Mouse (Mus musculus): Measurements from ENCODE around the gene Myh11.

GRCm38 (mm10) chr16:14183856-14184255 is 107.3 kb downstream of the Myh11 start:
- no peak for TF ChIP-seq EP300 (IDR thresholded peaks at IDR 0.05; ENCODE audit: low read depth in 1 of 2, low read length in 2 of 2)
- no peak for TF ChIP-seq RAD21 (IDR thresholded peaks at IDR 0.05; ENCODE audit: low read depth, low read length)
- TF ChIP-seq POLR2A (IDR thresholded peaks at IDR 0.05; ENCODE audit: control insufficient read depth in 1 of 2, insufficient read depth in 1 of 2, low read depth in 1 of 2, low read length in 2 of 2, poor library complexity in 1 of 2) = no peak
- no peak for TF ChIP-seq CTCF (IDR thresholded peaks at IDR 0.05 in 2 of 3, conservative IDR thresholded peaks at IDR 0.05 in 1 of 3; ENCODE audit: control insufficient read depth in 1 of 3, insufficient read depth in 1 of 3, low read depth in 2 of 3, low read length in 3 of 3, poor library complexity in 1 of 3, severe bottlenecking in 1 of 3)
- TF ChIP-seq UBTF (IDR thresholded peaks at IDR 0.05; ENCODE audit: borderline replicate concordance, insufficient read depth, low read depth, low read length) = no peak
- TF ChIP-seq KAT2A (conservative IDR thresholded peaks at IDR 0.05; ENCODE audit: low read depth, low read length) = no peak
- no peak for TF ChIP-seq JUND (IDR thresholded peaks at IDR 0.05; ENCODE audit: low read depth, low read length)
- TF ChIP-seq MAX (IDR thresholded peaks at IDR 0.05; ENCODE audit: low read length) = no peak
- TF ChIP-seq TAL1 (IDR thresholded peaks at IDR 0.05; ENCODE audit: low read length) = no peak
- TF ChIP-seq RCOR1 (IDR thresholded peaks at IDR 0.05; ENCODE audit: low read depth, low read length) = no peak
- no peak for TF ChIP-seq GATA1 (IDR thresholded peaks at IDR 0.05; ENCODE audit: low read depth, low read length)
- TF ChIP-seq MXI1 (IDR thresholded peaks at IDR 0.05; ENCODE audit: low read depth, low read length) = no peak
- TF ChIP-seq USF1 (IDR thresholded peaks at IDR 0.05; ENCODE audit: low read depth, low read length) = no peak
